Mouse (Mus musculus) stomach, embryonic 14.5 days (tissue): ENCODE results near the gene Hrh1. TPM values are rescaled to one million over a fixed set of nuclear protein-coding genes. Genes with fewer than 3 reads are reported as not detected.

Source experiments
- ATAC-seq: fragments of 200-750 bp; cut with Nextera tagmentation; 2 replicates; pipeline ENCODE4 v1.8.0; 2017; ENCODE audit warnings: low read depth, moderate TSS enrichment; ENCODE audit not compliant: insufficient number of reproducible peaks, insufficient read depth, low FRiP score
- H3K27ac ChIP-seq: fragments of 300-500 bp; sonication (generic); 2 replicates; pipeline ENCODE4 v1.5.1; 2014; ENCODE audit warnings: mild to moderate bottlenecking, low read length, moderate library complexity, mixed read lengths
- H3K27me3 ChIP-seq: fragments of 300-500 bp; sonication (generic); 2 replicates; pipeline ENCODE4 v1.6.1; 2014; ENCODE audit warnings: low read length, control low read depth, mixed read lengths; ENCODE audit not compliant: control insufficient read depth, insufficient read depth
- H3K36me3 ChIP-seq: fragments of 300-500 bp; sonication (generic); 2 replicates; pipeline ENCODE4 v1.6.1; 2014; ENCODE audit warnings: mild to moderate bottlenecking, control low read depth, low read length, moderate library complexity, mixed read lengths; ENCODE audit not compliant: control insufficient read depth, insufficient read depth
- H3K4me1 ChIP-seq: fragments of 300-500 bp; sonication (generic); 2 replicates; pipeline ENCODE4 v1.6.1; 2014; ENCODE audit warnings: low read length, control low read depth, mixed read lengths; ENCODE audit not compliant: control insufficient read depth, insufficient read depth
- H3K4me2 ChIP-seq: fragments of 300-500 bp; sonication (generic); replicated peaks from 2 replicates; pipeline ENCODE4 v1.6.1; 2014; ENCODE audit warnings: low read depth, low read length, control low read depth
- H3K4me3 ChIP-seq: fragments of 300-500 bp; sonication (generic); 2 replicates; pipeline ENCODE4 v1.5.1; 2014; ENCODE audit warnings: low read depth, low read length, control low read depth
- H3K9ac ChIP-seq: fragments of 300-500 bp; sonication (generic); replicated peaks from 2 replicates; pipeline ENCODE4 v1.6.1; 2014; ENCODE audit warnings: low read depth, mild to moderate bottlenecking, control low read depth, low read length, moderate library complexity, mixed read lengths
- H3K9me3 ChIP-seq: fragments of 300-500 bp; sonication (generic); 2 replicates; pipeline ENCODE4 v1.6.1; 2016; ENCODE audit warnings: low read depth, low read length, control low read depth; ENCODE audit not compliant: control insufficient read depth
- WGBS: fragments of 180-500 bp; shearing (Covaris S2); extraction: QIAGEN DNeasy Blood & Tissue Kit; methylation state at CpG from one replicate; pipeline ENCODE4 v1.1.7; 2014; 5-methylcytosine and 5-hydroxymethylcytosine counted together
- polyA plus RNA-seq: library from polyadenylated mRNA; unstranded; fragments of >200 nt; fragmentation: Nextera tagmentation; extraction: Ambion mirVana; gene quantifications from 2 replicates; pipeline ENCODE4 v1.2.1, GENCODE M21; 2014

The Hrh1 gene
- polyA plus RNA-seq, 1 experiment from 2014 or later, result not detected

GRCm38 (mm10) chr6:114457299-114457698, 59.6 kb downstream of the Hrh1 start:
- ATAC-seq, result no peak
- no peaks in the 10 kb centered on the region; the same call in 1 of the 2 replicates for H3K4me1 ChIP-seq
- no peak overlapping the region for H3K4me2 ChIP-seq
- H3K4me3 ChIP-seq, result no peak overlapping the region
- H3K27ac ChIP-seq, result no peak overlapping the region
- WGBS, result 86% methylated on average over 3 of the region's 3 CpGs
- no peaks in the 10 kb centered on the region for H3K36me3 ChIP-seq
- H3K9me3 ChIP-seq, result no peaks in the 10 kb centered on the region
- H3K9ac ChIP-seq, result no peak overlapping the region
- no peaks in the 10 kb centered on the region for H3K27me3 ChIP-seq

GRCm38 (mm10) chr6:114458191-114458590, 60.5 kb downstream of the Hrh1 start:
- no peaks in the 10 kb centered on the region for H3K9me3 ChIP-seq

DNA sequence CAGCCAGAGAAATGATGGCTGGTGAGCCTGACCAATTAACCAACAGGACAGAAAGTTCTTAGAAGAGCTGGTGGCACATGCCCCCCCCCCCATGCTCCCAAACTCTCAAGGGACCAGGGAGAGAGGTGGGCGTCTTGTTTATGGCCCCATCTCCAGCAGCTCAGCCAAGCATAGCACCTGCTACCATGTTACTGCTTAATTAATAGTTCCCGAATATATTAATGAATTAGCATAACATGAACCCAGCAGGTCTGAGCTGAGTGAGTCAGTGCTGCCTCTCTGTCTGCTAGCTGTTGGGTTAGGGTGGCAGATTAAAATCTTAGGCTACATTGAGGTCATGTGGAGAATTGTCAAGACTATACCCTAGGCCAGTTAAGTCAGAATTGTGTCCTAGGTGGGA, 62.2 kb downstream of the Hrh1 start:
- H3K4me3 ChIP-seq, result no peak overlapping the region
- no peak overlapping the region for H3K27ac ChIP-seq
- no peak overlapping the region for H3K9ac ChIP-seq
- ATAC-seq, result no peak
- H3K36me3 ChIP-seq, result no peaks in the 10 kb centered on the region
- no peaks in the 10 kb centered on the region for H3K27me3 ChIP-seq
- H3K9me3 ChIP-seq, result no peaks in the 10 kb centered on the region
- WGBS, result 98% methylated on average over 2 of the region's 2 CpGs
- H3K4me2 ChIP-seq, result no peak overlapping the region
- H3K4me1 ChIP-seq, result no peaks in the 10 kb centered on the region; the same call in 1 of the 2 replicates

More at GRCm38 (mm10) chr6:114458191-114458590, 60.5 kb downstream of the Hrh1 start:
- no peak for ATAC-seq
- 85% methylated on average over 5 of the region's 5 CpGs for WGBS
- Histone ChIP-seq H3K4me3 (no peak overlapping the region), H3K27me3 (no peaks in the 10 kb centered on the region), H3K36me3 (no peaks in the 10 kb centered on the region), H3K9ac (no peak overlapping the region), H3K4me2 (no peak overlapping the region), H3K4me1 (no peaks in the 10 kb centered on the region; the same call in 1 of the 2 replicates), H3K27ac (no peak overlapping the region)

- Histone ChIP-seq H3K4me3 (no peak overlapping the region), H3K27me3 (no peaks in the 10 kb centered on the region)
Measured at GRCm38 (mm10) chr6:114461536-114461935, 63.8 kb downstream of the Hrh1 start.

GRCm38 (mm10) chr6:114462747-114463146, 65.0 kb downstream of the Hrh1 start:
- Histone ChIP-seq H3K4me1 (no peaks in the 10 kb centered on the region; the same call in 1 of the 2 replicates), H3K9ac (no peak overlapping the region), H3K27ac (no peak overlapping the region), H3K4me3 (no peak overlapping the region), H3K4me2 (no peak overlapping the region), H3K27me3 (no peaks in the 10 kb centered on the region), H3K9me3 (no peaks in the 10 kb centered on the region), H3K36me3 (no peaks in the 10 kb centered on the region)
- ATAC-seq, result no peak
- 26% methylated on average over 4 of the region's 4 CpGs for WGBS

More at GRCm38 (mm10) chr6:114461536-114461935, 63.8 kb downstream of the Hrh1 start:
- no peak overlapping the region for H3K9ac ChIP-seq
- ATAC-seq, result no peak
- H3K4me2 ChIP-seq, result no peak overlapping the region
- H3K9me3 ChIP-seq, result no peaks in the 10 kb centered on the region
- no peaks in the 10 kb centered on the region; the same call in 1 of the 2 replicates for H3K4me1 ChIP-seq
- no peak overlapping the region for H3K27ac ChIP-seq
- no peaks in the 10 kb centered on the region for H3K36me3 ChIP-seq

DNA sequence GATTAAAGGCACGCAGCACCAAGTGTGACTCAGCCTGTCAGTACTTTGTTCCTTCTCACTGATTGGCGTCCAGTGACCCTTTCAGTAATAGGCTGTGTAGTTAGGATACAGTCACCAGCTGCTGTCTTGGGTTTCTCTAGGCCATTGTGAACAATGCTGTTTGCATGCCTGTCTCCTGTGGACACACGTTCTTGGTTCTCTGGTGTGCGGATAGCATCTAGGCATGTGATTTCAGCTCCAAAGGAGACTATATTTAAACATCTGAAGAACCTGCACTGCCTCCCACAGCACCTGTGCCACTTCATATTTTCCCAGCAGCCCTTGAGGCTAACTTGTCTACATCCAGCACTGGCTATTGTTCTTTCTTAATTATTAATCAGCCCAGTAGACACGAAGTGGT, 75.8 kb downstream of the Hrh1 start:
- Histone ChIP-seq H3K4me2 (no peak overlapping the region), H3K27ac (no peak overlapping the region), H3K36me3 (no peaks in the 10 kb centered on the region), H3K9ac (no peak overlapping the region), H3K27me3 (no peaks in the 10 kb centered on the region), H3K4me3 (no peak overlapping the region), H3K9me3 (no peaks in the 10 kb centered on the region), H3K4me1 (no peaks in the 10 kb centered on the region)
- WGBS, result 61% methylated on average over 5 of the region's 5 CpGs
- ATAC-seq, result no peak

- 81% methylated on average over 3 of the region's 3 CpGs for WGBS
Measured at GRCm38 (mm10) chr6:114474059-114474458, 76.3 kb downstream of the Hrh1 start.

DNA sequence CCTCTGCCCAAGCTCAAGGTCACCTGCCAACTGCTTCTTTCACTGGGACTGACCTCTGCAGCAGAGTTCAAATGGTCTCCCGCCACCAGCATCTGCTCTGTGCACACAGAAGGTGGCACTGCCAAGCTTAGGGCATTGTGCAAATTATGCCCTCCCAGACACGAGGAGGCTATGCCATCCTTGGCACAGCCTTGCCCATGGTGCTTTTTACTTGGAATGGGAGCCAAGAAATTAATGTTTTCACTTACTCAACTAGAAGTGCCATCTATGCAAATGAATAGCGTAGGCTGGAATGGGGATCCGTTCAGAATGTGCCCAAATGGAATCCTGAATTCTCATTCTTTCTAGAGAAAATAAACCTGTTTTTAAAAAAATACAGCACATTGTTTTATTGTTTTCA, 77.2 kb downstream of the Hrh1 start:
- H3K4me3 ChIP-seq, result no peak overlapping the region
- H3K27me3 ChIP-seq, result no peaks in the 10 kb centered on the region
- no peak overlapping the region for H3K27ac ChIP-seq
- WGBS, result 87% methylated on average over 4 of the region's 4 CpGs
- H3K36me3 ChIP-seq, result no peaks in the 10 kb centered on the region
- no peak overlapping the region for H3K9ac ChIP-seq
- no peak for ATAC-seq
- H3K4me2 ChIP-seq, result no peak overlapping the region
- no peaks in the 10 kb centered on the region for H3K4me1 ChIP-seq
- no peaks in the 10 kb centered on the region for H3K9me3 ChIP-seq

More at GRCm38 (mm10) chr6:114474059-114474458, 76.3 kb downstream of the Hrh1 start:
- H3K9me3 ChIP-seq, result no peaks in the 10 kb centered on the region
- no peak for ATAC-seq
- H3K4me1 ChIP-seq, result no peaks in the 10 kb centered on the region
- H3K4me3 ChIP-seq, result no peak overlapping the region
- H3K4me2 ChIP-seq, result no peak overlapping the region
- no peaks in the 10 kb centered on the region for H3K36me3 ChIP-seq
- no peak overlapping the region for H3K9ac ChIP-seq
- no peak overlapping the region for H3K27ac ChIP-seq
- no peaks in the 10 kb centered on the region for H3K27me3 ChIP-seq

DNA sequence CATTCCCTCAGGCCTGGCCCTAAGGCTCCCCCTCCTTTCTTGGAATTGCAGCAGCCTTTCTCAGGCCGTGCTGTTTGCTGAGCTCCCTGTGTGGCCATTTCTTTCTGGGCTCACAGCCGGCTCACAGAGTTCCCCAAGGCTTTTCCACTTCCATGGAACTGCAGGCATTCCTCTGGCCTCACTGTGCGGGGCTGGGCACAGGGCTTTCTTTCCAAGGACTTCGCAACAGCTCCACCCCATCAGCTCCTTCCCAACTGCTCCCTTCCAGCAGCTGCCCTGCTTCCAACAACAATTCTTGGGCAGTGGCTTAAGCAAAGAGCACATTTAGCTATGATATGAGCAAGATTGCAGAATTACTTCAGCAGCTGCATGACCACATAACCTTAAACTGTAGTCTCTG, 81.0 kb downstream of the Hrh1 start:
- H3K27me3 ChIP-seq, result no peaks in the 10 kb centered on the region
- H3K4me1 ChIP-seq, result no peaks in the 10 kb centered on the region
- H3K36me3 ChIP-seq, result no peaks in the 10 kb centered on the region
- no peak for ATAC-seq
- H3K9ac ChIP-seq, result no peak overlapping the region
- no peak overlapping the region for H3K4me2 ChIP-seq
- no peak overlapping the region for H3K4me3 ChIP-seq
- no peaks in the 10 kb centered on the region for H3K9me3 ChIP-seq
- 27% methylated on average over 4 of the region's 4 CpGs for WGBS
- no peak overlapping the region for H3K27ac ChIP-seq
